ENCODE assay signal across 8 mouse cellular contexts in the genomic region with DNA sequence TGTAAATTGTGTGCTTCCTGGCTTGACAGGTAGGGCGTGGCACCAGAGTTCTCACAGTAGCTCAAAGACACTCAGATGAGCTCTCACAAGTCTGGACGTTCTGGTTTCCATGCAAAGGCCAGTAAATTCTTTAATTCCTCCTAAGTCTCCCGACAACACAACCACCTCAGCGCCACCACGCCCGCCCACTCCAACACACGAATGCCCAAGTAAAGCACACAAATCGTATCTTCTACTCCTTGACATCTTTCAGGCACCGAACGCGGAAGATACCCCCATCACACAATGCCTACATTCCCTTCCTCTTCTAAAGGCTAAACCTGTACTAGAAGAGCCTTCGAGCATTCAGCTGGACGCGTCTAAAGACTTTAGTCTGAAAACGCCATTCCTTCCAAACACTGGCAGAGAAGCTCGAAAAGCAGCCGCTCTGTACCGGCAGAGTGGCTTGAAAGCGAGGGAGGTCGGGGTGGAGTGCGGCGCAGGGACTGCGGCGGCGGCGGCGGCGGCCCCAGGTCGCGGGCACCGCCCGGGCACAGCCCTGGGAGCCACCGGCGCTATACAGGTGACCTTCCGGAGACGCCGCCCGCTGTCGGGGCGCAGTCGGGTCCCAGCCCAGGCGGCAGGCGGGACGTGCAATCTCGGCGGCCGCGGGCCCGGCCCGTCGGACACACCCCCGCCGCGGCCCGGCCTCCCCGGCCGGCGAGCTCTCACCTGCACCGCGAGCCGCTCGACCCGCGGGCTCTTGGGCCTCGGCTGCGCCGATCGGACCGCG. TPM values are rescaled to one million over a fixed set of nuclear protein-coding genes. Genes with fewer than 3 reads are reported as not detected.
DNase-seq lines count a peak whose midpoint lies in the region; ATAC-seq and TF ChIP-seq lines count a peak whose summit lies in the region.

No protein-coding gene starts in this region.

- H3K4me2 ChIP-seq in heart, embryonic 12.5 days: peak overlapping the region; percentile 94
- H3K4me2 ChIP-seq in lung, postnatal 0 days (replicated peaks; ENCODE audit: low read depth, low read length): peak overlapping the region; percentile 69

- no peak for TF ChIP-seq EP300 in lung, postnatal 0 days (IDR thresholded peaks at IDR 0.05)

- WGBS in heart, embryonic 12.5 days: under 1% methylated on average over 52 of the region's 70 CpGs
- WGBS in lung, postnatal 0 days: under 1% methylated on average over 40 of the region's 70 CpGs
- whole genome bisulfite sequencing in small intestine, adult 2 months: 1% methylated on average over 69 of the region's 70 CpGs

- peak overlapping the region; percentile 93 for H3K4me3 ChIP-seq in heart, embryonic 12.5 days
- H3K4me3 ChIP-seq in lung, postnatal 0 days (ENCODE audit: low read depth, low read length): peak overlapping the region; percentile 93
- H3K4me3 ChIP-seq in small intestine, adult 2 months (ENCODE audit: low read depth, low read length): peak overlapping the region; percentile 75

- peak; percentile 21 for DNase-seq in cerebellum, adult 9-11 months
- DNase-seq in cerebellum, adult 11-12 months: no peak
- DNase-seq in CD4-positive helper T cell, adult 2 months (ENCODE audit: low read depth, low spot score): peak; percentile 37
- DNase-seq in embryo, embryonic 10.5 days (ENCODE audit: low spot score): peak; percentile 53
- DNase-seq in kidney, postnatal 10 days: peak; percentile 40
- DNase-seq in lung, postnatal 0 days (ENCODE audit: low spot score): no peak

- peak overlapping the region; percentile 91 for H3K9ac ChIP-seq in heart, embryonic 12.5 days
- peak overlapping the region; percentile 76 for H3K9ac ChIP-seq in lung, postnatal 0 days (replicated peaks; ENCODE audit: low read depth)

- H3K36me3 ChIP-seq in heart, embryonic 12.5 days: no peaks in the 10 kb centered on the region
- H3K36me3 ChIP-seq in lung, postnatal 0 days (ENCODE audit: insufficient read depth, low read length): no peaks in the 10 kb centered on the region
- H3K36me3 ChIP-seq in small intestine, adult 2 months (ENCODE audit: control insufficient read depth, insufficient read depth, low read length): no peaks in the 10 kb centered on the region; the same call in 1 of the 2 replicates

- H3K4me1 ChIP-seq in heart, embryonic 12.5 days (replicated peaks): peaks cover 8% of the 10 kb centered on the region
- H3K4me1 ChIP-seq in lung, postnatal 0 days (ENCODE audit: insufficient read depth, low read depth, low read length): peaks cover 9% of the 10 kb centered on the region; the same call in 1 of the 2 replicates
- peaks cover 2% of the 10 kb centered on the region; the same call in 1 of the 2 replicates for H3K4me1 ChIP-seq in small intestine, adult 2 months (ENCODE audit: control insufficient read depth, insufficient read depth, insufficient read length, low read length)

- no peak for TF ChIP-seq POLR2A in small intestine, adult 2 months (IDR thresholded peaks at IDR 0.05; ENCODE audit: low read depth, low read length)

- TF ChIP-seq CTCF in lung, postnatal 0 days (IDR thresholded peaks at IDR 0.05): no peak
- TF ChIP-seq CTCF in small intestine, adult 2 months (IDR thresholded peaks at IDR 0.05; ENCODE audit: extremely low read depth, insufficient read length, insufficient replicate concordance, low read depth, low read length): no peak

- peak overlapping the region; percentile 81 for H3K27ac ChIP-seq in heart, embryonic 12.5 days (ENCODE audit: poor library complexity, severe bottlenecking)
- peak overlapping the region; percentile 96 for H3K27ac ChIP-seq in lung, postnatal 0 days (ENCODE audit: low read length)
- H3K27ac ChIP-seq in small intestine, adult 2 months (ENCODE audit: insufficient read depth, low read depth, low read length): peak overlapping the region; percentile 99

- no peaks in the 10 kb centered on the region for H3K27me3 ChIP-seq in heart, embryonic 12.5 days (replicated peaks)
- no peaks in the 10 kb centered on the region for H3K27me3 ChIP-seq in lung, postnatal 0 days (replicated peaks; ENCODE audit: insufficient read depth, low read length)
- H3K27me3 ChIP-seq in small intestine, adult 2 months (ENCODE audit: control insufficient read depth, insufficient read depth, low read length): no peaks in the 10 kb centered on the region

- H3K9me3 ChIP-seq in heart, embryonic 12.5 days (replicated peaks): no peaks in the 10 kb centered on the region
- no peaks in the 10 kb centered on the region for H3K9me3 ChIP-seq in lung, postnatal 0 days (ENCODE audit: low read length)

- peak; percentile 82 for ATAC-seq in heart, embryonic 12.5 days (ENCODE audit: insufficient number of reproducible peaks, low FRiP score)
- ATAC-seq in lung, postnatal 0 days: peak; percentile 81

RNA-seq across cellular contexts. Expression of gene Rala, which starts 0.5 kb away (rescaled TPM):
- polyA plus RNA-seq in heart, embryonic 12.5 days (2016; fragmentation: Nextera tagmentation; extraction: Ambion mirVana): 80.0 and 86.1 TPM in 2 replicates
- polyA plus RNA-seq in lung, postnatal 0 days (2015; fragmentation: Nextera tagmentation; extraction: Ambion mirVana): 111 and 125 TPM in 2 replicates
- polyA plus RNA-seq in small intestine, adult 2 months (2012; rRNA removed): 9.0 and 14.1 TPM in 2 replicates

RNA-seq across cellular contexts. Expression of gene Yae1d1, which starts 49.7 kb away (rescaled TPM):
- 73.4 and 78.9 TPM in 2 replicates for polyA plus RNA-seq in heart, embryonic 12.5 days (2016; fragmentation: Nextera tagmentation; extraction: Ambion mirVana)
- 61.8 and 66.7 TPM in 2 replicates for polyA plus RNA-seq in lung, postnatal 0 days (2015; fragmentation: Nextera tagmentation; extraction: Ambion mirVana)
- 0.70 and 1.8 TPM in 2 replicates for polyA plus RNA-seq in small intestine, adult 2 months (2012; rRNA removed)

Comparison
In these comparisons a context has a peak if more than half of its experiments do, and no peak if none do; other contexts are left out.
1. DNase-seq: peak in cerebellum, adult 9-11 months (single experiment), CD4-positive helper T cell, adult 2 months (single experiment), embryo, embryonic 10.5 days (single experiment) and kidney, postnatal 10 days (single experiment); none in cerebellum, adult 11-12 months (single experiment) and lung, postnatal 0 days (single experiment).
2. RNA of gene Yae1d1, which starts 49.7 kb away (polyA plus RNA-seq): 73.4 to 78.9 TPM in heart, embryonic 12.5 days and 61.8 to 66.7 TPM in lung, postnatal 0 days; 0.70 to 1.8 TPM in small intestine, adult 2 months; every median in the first group is over 10 times any median in the second.
3. Peak in every context shown above with its lines, with median percentiles within 50 percentile points of each other: H3K27ac ChIP-seq and H3K4me3 ChIP-seq.